In the genomic region with DNA sequence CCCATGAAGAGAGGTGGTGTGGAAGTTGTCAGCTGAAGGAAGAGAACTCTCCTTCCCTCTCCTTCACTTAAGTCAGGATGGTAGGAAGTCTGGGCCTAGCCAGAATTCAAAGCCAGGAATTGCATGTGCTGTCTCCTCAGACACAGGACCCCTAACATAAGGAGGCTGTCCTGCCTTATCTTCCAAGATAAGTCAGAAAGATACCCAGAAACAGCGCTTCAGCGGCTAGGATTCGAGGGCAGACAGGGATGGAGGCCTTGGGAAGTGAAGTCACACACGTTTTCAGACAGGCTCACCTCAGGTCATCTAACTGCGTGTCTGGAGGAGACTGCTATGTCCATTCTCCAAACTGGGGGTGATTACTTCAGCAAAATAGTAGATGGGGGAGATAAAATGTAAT, we compare ENCODE assay signal across 25 mouse cellular contexts. TPM values are rescaled to one million over a fixed set of nuclear protein-coding genes. Genes with fewer than 3 reads are reported as not detected.
A peak's percentile ranks its signal among the peaks of the same experiment; 100 is the strongest.
DNase-seq lines count a peak whose midpoint lies in the region; ATAC-seq lines count a peak whose summit lies in the region.
"Had no signal": no experiment of that assay in that cellular context is flagged by ENCODE, and none has a peak within 500 bp of the region (broad histone marks: within the 10 kb centered on the region; RNA-seq: fewer than 3 reads in every experiment).

No protein-coding gene starts in this region.

- H3K27ac ChIP-seq in heart, embryonic 13.5 days (replicated peaks) = peak overlapping the region; percentile 53; the same call in 1 of the 2 replicates
- peak overlapping the region; percentile 15; the same call in 1 of the 2 replicates for H3K27ac ChIP-seq in kidney, embryonic 16.5 days (ENCODE audit: low read length)
- H3K27ac ChIP-seq: forebrain, embryonic 10.5 days; forebrain, embryonic 13.5 days; hindbrain, embryonic 12.5 days; hindbrain, embryonic 15.5 days had no signal

- intact Hi-C loops in heart, postnatal 10 days (cut with DNase I) = loop anchor here (10.0 kb wide), 2 partner anchors 759 to 929 kb away; a partner anchor contains a TSS

- no peak for ATAC-seq in heart, embryonic 13.5 days (ENCODE audit: extremely low read depth, insufficient number of reproducible peaks, low FRiP score, low TSS enrichment)
- ATAC-seq in kidney, embryonic 16.5 days (ENCODE audit: low FRiP score, low TSS enrichment) = no peak
- ATAC-seq: forebrain, embryonic 13.5 days; forebrain, embryonic 16.5 days; intestine, postnatal 0 days had no signal

- no peak overlapping the region for H3K4me3 ChIP-seq in heart, embryonic 13.5 days
- H3K4me3 ChIP-seq in kidney, embryonic 16.5 days (ENCODE audit: low read length) = no peak overlapping the region
- H3K4me3 ChIP-seq: forebrain, embryonic 10.5 days; forebrain, embryonic 13.5 days; heart, embryonic 15.5 days; hindbrain, embryonic 12.5 days; hindbrain, embryonic 15.5 days had no signal

- H3K27me3 ChIP-seq in heart, embryonic 13.5 days (replicated peaks) = no peaks in the 10 kb centered on the region
- no peaks in the 10 kb centered on the region for H3K27me3 ChIP-seq in kidney, embryonic 16.5 days (ENCODE audit: insufficient read depth, low read length)
- H3K27me3 ChIP-seq: CH12.LX; forebrain, embryonic 13.5 days; heart, embryonic 15.5 days; hindbrain, embryonic 12.5 days; hindbrain, embryonic 15.5 days; Patski had no signal

- DNase-seq in heart, adult 11 months = peak; percentile 63
- no peak for DNase-seq in heart, adult 8-10 months (ENCODE audit: low spot score)
- DNase-seq in heart, postnatal 10 days = no peak
- DNase-seq in kidney, postnatal 4 days = no peak
- DNase-seq: adrenal gland, adult 8-10 months; adrenal gland, postnatal 25 days; B cell, adult 2 months; cerebellum, adult 18-20 months; cerebellum, adult 9-10 months; cerebellum, postnatal 14 days; gastrocnemius, postnatal 10 days; gastrocnemius, postnatal 36 days; heart, postnatal 14 days had no signal

- no peaks in the 10 kb centered on the region for H3K9me3 ChIP-seq in heart, embryonic 13.5 days
- H3K9me3 ChIP-seq in kidney, embryonic 16.5 days (ENCODE audit: low read length) = no peaks in the 10 kb centered on the region
- H3K9me3 ChIP-seq: forebrain, embryonic 10.5 days; forebrain, embryonic 13.5 days; G1E; heart, embryonic 15.5 days; hindbrain, embryonic 12.5 days; hindbrain, embryonic 15.5 days had no signal

- peaks cover 13% of the 10 kb centered on the region for H3K36me3 ChIP-seq in heart, embryonic 13.5 days
- peaks cover 3% of the 10 kb centered on the region for H3K36me3 ChIP-seq in kidney, embryonic 16.5 days (ENCODE audit: insufficient read depth, low read length)
- H3K36me3 ChIP-seq: hindbrain, embryonic 15.5 days had no signal

- H3K4me2 ChIP-seq in heart, embryonic 13.5 days = no peak overlapping the region
- H3K4me2 ChIP-seq in kidney, embryonic 16.5 days (replicated peaks; ENCODE audit: low read depth, low read length) = no peak overlapping the region
- H3K4me2 ChIP-seq: forebrain, embryonic 13.5 days; heart, embryonic 15.5 days; hindbrain, embryonic 12.5 days; hindbrain, embryonic 15.5 days had no signal

- H3K9ac ChIP-seq in heart, embryonic 13.5 days = peak overlapping the region; percentile 16; the same call in 1 of the 2 replicates
- no peak overlapping the region for H3K9ac ChIP-seq in kidney, embryonic 16.5 days (replicated peaks; ENCODE audit: low read length)
- H3K9ac ChIP-seq: forebrain, embryonic 13.5 days; heart, embryonic 15.5 days; hindbrain, embryonic 12.5 days; hindbrain, embryonic 15.5 days had no signal

- H3K4me1 ChIP-seq in heart, embryonic 13.5 days = peaks cover 38% of the 10 kb centered on the region
- 0 out of 2 replicates have a peak, but pooled peaks cover 5% of the 10 kb centered on the region for H3K4me1 ChIP-seq in kidney, embryonic 16.5 days (ENCODE audit: insufficient read depth, low read length)
- H3K4me1 ChIP-seq: forebrain, embryonic 13.5 days; hindbrain, embryonic 12.5 days; hindbrain, embryonic 15.5 days had no signal

- 34% methylated on average over 5 of the region's 5 CpGs for WGBS in heart, embryonic 13.5 days
- 84% methylated on average over 5 of the region's 5 CpGs for WGBS in kidney, embryonic 16.5 days

RNA-seq across cellular contexts. Expression of a gene that starts 47.0 kb away (rescaled TPM):
- 10 to 100 TPM; 85.9 to 98.0 (median 89.2) TPM for total RNA-seq in heart, adult 8-10 months (2022)
- 112 and 117 TPM in 2 replicates for polyA plus RNA-seq in heart, embryonic 13.5 days (2015; fragmentation: Nextera tagmentation; extraction: Ambion mirVana)
- total RNA-seq in heart, postnatal 10 days (2021) = 100 to 1,000 TPM; 110 to 120 TPM
- polyA plus RNA-seq in kidney, embryonic 16.5 days (2015; fragmentation: Nextera tagmentation; extraction: Ambion mirVana) = 119 and 122 TPM in 2 replicates
